Mouse (Mus musculus) spleen, adult 2 months (tissue): ENCODE results near the gene Gm21083. TPM values are rescaled to one million over a fixed set of nuclear protein-coding genes. Genes with fewer than 3 reads are reported as not detected.
"Not testable (repeated sequence)": the region's sequence is repeated elsewhere in the genome, so short reads cannot be mapped to it uniquely, and the experiment has no call there.

Source experiments
- DNase-seq, 2 experiments: peaks; one replicate each; pipeline versions ENCODE4 v3.0.0 to v3.0.0-alpha.2; 2012 to 2021; ENCODE audit warnings: low spot score in 2 of 2, low read depth in 1 of 2
- H3K27ac ChIP-seq: fragments of 200-500 bp; 2 replicates; pipeline ENCODE4 v1.5.1; 2012; ENCODE audit warnings: low read length, inconsistent platforms; ENCODE audit not compliant: insufficient read depth
- H3K27me3 ChIP-seq: fragments of 200-500 bp; 2 replicates; pipeline ENCODE4 v1.6.1; 2012; ENCODE audit warnings: mild to moderate bottlenecking, moderate library complexity, low read length, inconsistent platforms; ENCODE audit not compliant: control insufficient read depth, insufficient read depth
- H3K36me3 ChIP-seq: fragments of 200-500 bp; 2 replicates; pipeline ENCODE4 v1.6.1; 2012; ENCODE audit warnings: mild to moderate bottlenecking, low read length, inconsistent platforms; ENCODE audit not compliant: control insufficient read depth, insufficient read depth
- H3K4me1 ChIP-seq: fragments of 200-500 bp; 2 replicates; pipeline ENCODE4 v1.6.1; 2011; ENCODE audit warnings: inconsistent platforms; ENCODE audit not compliant: control insufficient read depth, insufficient read depth, insufficient read length
- H3K4me3 ChIP-seq: fragments of 200-500 bp; 2 replicates; pipeline ENCODE4 v1.5.1; 2011; ENCODE audit warnings: mild to moderate bottlenecking, inconsistent platforms; ENCODE audit not compliant: insufficient read depth, insufficient read length; ENCODE audit errors: extremely low read depth
- WGBS: fragments of 180-500 bp; shearing (Covaris S2); methylation state at CpG from one replicate; pipeline ENCODE4 v1.1.7; 2018; 5-methylcytosine and 5-hydroxymethylcytosine counted together
- polyA plus RNA-seq: library from polyadenylated mRNA; depleted of rRNA; stranded (reverse); fragments of >200 nt; gene quantifications from 2 replicates; pipeline ENCODE4 v1.2.3, GENCODE M21; 2012; rRNA removed

Gm21083 gene
- not detected in 2 replicates for polyA plus RNA-seq

DNA sequence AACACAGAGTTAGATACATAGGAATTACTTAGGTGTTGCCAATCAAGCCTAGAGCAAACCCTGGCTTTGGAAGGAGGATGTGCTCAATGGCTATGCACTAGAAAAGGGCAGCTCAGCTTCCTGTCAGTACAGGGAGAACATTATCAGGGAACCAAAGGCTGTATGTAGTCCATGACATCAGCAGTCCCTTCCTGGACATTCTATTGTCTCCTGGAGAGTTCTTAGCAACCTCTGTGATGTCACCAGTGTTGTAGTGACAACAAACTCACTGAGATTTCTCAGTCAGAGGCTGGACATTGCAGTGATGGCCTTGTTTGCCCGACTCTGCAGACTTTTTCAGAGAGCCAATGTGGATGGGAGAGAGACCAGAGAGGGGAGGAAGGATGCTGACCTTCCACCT is at the start of gene Gm21083:
Gene Gm21083 (plus strand): TSS at position 301 of the 400 bp plus-strand sequence.
- WGBS: no CpG with 5 or more reads among the region's 1 CpGs
- not testable (repeated sequence) for DNase-seq, H3K27ac ChIP-seq, H3K4me3 ChIP-seq, H3K4me1 ChIP-seq, H3K27me3 ChIP-seq, H3K36me3 ChIP-seq

- not testable (repeated sequence) for H3K27me3 ChIP-seq, H3K4me3 ChIP-seq, H3K4me1 ChIP-seq, H3K27ac ChIP-seq, DNase-seq, H3K36me3 ChIP-seq
- 50% methylated on average over 1 of the region's 1 CpGs for WGBS
Measured at GRCm38 (mm10) chr5:15529122-15529521, 48.0 kb upstream of the Gm21083 start, which contains the start of gene Gm21190. Gene Gm21190, minus strand, starts transcription at chr5:15529222.

DNA sequence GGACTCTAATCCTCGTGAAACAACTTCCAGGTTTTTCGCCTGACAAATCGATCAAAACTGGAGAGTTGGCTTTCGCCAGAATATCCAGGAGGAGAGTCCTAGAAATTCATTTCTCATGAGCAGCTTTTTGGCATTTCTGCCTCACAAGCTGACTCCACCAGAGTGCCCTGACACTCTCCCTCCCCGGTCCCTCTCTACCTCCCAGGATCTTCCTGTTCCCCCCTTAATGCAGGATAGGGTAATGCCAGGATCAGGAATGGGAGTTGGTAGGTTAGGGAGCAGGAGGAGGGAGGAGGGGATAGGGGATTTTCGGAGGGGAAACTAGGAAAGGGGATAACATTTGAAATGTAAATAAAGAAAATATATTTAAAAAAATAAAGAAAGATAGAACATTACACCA is 28.5 kb upstream of the Gm21083 start:
- not testable (repeated sequence) for H3K27ac ChIP-seq, H3K36me3 ChIP-seq, H3K4me3 ChIP-seq, H3K4me1 ChIP-seq, H3K27me3 ChIP-seq, DNase-seq
- WGBS: 82% methylated on average over 6 of the region's 6 CpGs

GRCm38 (mm10) chr5:15549134-15549533 is 28.0 kb upstream of the Gm21083 start:
- WGBS: 33% methylated on average over 1 of the region's 1 CpGs
- not testable (repeated sequence) for H3K27me3 ChIP-seq, DNase-seq, H3K4me3 ChIP-seq, H3K4me1 ChIP-seq, H3K36me3 ChIP-seq, H3K27ac ChIP-seq

DNA sequence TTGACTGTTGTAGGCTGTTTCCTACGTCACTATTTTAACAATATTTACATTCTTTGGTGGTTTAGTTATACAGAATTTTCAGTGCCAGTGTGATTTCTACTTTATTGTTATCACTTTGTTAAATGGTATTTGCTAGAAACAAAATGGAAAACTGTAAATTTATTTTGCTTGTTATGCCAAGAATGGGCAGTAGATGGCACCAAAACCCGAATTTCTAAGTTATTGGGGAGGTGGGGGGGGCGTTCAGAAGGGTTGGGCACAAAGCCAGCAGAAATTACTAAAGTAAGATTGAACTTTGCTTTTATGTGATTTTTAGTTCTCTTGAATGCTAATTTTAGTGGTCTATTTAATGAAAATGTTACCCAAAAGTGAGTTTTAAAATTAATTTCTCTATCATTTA is 27.5 kb upstream of the Gm21083 start:
- H3K27me3 ChIP-seq, H3K4me3 ChIP-seq, H3K4me1 ChIP-seq, H3K36me3 ChIP-seq, H3K27ac ChIP-seq, DNase-seq: not testable (repeated sequence)
- 18% methylated on average over 3 of the region's 3 CpGs for WGBS

GRCm38 (mm10) chr5:15558654-15559053 is 18.5 kb upstream of the Gm21083 start:
- H3K4me1 ChIP-seq, H3K4me3 ChIP-seq, H3K36me3 ChIP-seq, H3K27me3 ChIP-seq, H3K27ac ChIP-seq, DNase-seq: not testable (repeated sequence)
- 77% methylated on average over 1 of the region's 1 CpGs for WGBS

DNA sequence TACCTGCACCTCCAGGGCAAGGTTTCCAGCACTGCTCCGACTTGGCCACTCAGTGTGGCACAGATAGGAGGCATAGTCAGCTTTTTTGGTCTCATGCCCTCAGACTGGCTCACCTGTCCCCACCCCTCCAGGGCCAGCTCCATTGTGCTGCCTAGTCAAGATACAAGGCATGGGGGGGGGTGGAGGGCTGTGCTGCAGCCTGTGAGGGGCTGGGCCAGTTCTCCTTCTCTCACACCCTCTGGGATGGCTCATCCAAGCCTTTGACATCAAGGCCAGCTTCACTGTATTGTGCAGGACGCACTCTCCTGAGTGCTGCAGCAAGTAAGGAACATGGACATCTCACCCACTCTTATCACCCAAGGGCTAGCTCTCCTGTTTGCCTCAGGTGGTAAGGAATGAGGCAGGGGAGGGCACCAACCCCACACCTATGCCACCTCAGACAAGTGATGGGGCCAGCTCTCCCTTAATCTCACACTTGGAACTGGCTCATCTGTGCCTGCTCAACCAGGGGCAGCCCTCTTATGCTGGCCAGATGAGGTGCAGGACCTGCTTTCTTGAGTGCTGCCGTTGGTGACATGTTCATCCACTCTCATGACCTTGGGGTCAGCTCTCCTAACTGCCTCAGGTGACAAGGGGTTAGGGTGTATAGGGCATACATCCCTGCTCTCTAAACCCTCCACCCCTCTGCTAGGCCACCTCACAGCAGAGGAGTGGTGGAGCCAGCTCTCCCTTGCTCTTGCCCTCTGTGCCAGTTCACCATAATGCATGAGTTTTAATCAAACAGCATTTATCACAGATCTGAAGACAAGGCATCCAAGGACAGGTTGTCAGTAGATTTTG is 15.5 kb upstream of the Gm21083 start:
- not testable (repeated sequence) for H3K27me3 ChIP-seq, H3K4me1 ChIP-seq, H3K36me3 ChIP-seq, DNase-seq, H3K27ac ChIP-seq, H3K4me3 ChIP-seq
- WGBS: 73% methylated on average over 3 of the region's 3 CpGs

GRCm38 (mm10) chr5:15573735-15574134 is 3.4 kb upstream of the Gm21083 start:
- not testable (repeated sequence) for DNase-seq, H3K27ac ChIP-seq, H3K36me3 ChIP-seq

DNA sequence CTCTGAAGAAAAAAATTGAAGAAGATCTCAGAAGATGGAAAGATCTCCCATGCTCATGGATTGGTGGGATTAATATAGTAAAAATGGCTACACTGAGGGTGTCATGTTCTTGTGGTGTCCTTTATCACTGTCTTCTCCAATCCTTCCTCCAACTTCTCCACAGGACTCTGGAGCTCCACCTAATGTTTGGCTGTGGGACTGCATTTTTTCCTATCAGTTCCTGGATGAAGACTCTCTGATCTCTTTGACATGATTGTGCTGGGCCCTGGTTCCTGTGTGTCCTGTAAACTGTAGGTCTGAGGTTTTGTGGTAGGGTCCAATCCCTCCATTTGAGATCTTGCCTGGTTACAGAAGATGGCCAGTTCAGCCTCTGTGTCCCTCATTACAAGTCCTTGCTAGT is 9.2 kb downstream of the Gm21083 start:
- H3K4me1 ChIP-seq, H3K36me3 ChIP-seq, H3K27me3 ChIP-seq, H3K4me3 ChIP-seq, DNase-seq, H3K27ac ChIP-seq: not testable (repeated sequence)

More at GRCm38 (mm10) chr5:15573735-15574134, 3.4 kb upstream of the Gm21083 start:
- H3K27me3 ChIP-seq, H3K4me3 ChIP-seq, H3K4me1 ChIP-seq: not testable (repeated sequence)

DNA sequence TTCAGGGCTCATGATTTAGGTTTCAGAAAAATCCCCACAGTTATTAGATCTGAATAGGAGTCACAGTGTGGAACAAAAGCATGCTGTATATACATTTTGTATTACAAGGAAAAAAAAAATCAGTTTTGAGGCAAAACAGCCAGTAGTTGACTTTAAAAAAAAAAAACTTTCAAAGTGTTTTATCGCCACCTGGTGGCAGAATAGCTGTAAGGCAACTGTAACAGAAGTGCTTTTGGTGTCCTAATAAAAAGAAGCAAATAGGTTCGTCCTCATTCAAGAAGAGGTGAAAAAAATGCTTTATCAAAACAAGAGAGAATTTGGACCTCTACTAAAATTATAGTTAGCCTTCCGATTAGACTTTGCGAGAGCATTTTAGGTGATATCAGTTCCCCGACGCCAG is 11.2 kb downstream of the Gm21083 start:
- H3K36me3 ChIP-seq, H3K4me1 ChIP-seq, H3K27me3 ChIP-seq, H3K27ac ChIP-seq, DNase-seq, H3K4me3 ChIP-seq: not testable (repeated sequence)
- WGBS: 31% methylated on average over 6 of the region's 6 CpGs

- WGBS: 58% methylated on average over 5 of the region's 5 CpGs
- H3K4me1 ChIP-seq, DNase-seq, H3K27ac ChIP-seq, H3K27me3 ChIP-seq, H3K4me3 ChIP-seq, H3K36me3 ChIP-seq: not testable (repeated sequence)
Measured at GRCm38 (mm10) chr5:15590635-15591034, 13.5 kb downstream of the Gm21083 start.
